Mouse (Mus musculus) heart, postnatal 4 days (tissue): ENCODE results near the gene 2300002M23Rik. TPM values are rescaled to one million over a fixed set of nuclear protein-coding genes. Genes with fewer than 3 reads are reported as not detected.

Experiments
- DNase-seq: peaks from one replicate; pipeline ENCODE4 v3.0.0; 2021
- total RNA-seq, 2 experiments: library from RNA; stranded (reverse); gene quantifications; 2 replicates each; pipeline ENCODE4 v1.2.3; 2021

2300002M23Rik gene
- total RNA-seq, 2 experiments from 2014 or later: not detected

GRCm38 (mm10) chr17:35556812-35557211 lies 10.4 kb upstream of the 2300002M23Rik start:
- DNase-seq: peak; percentile 70

- no peak for DNase-seq
Measured at GRCm38 (mm10) chr17:35557351-35557750, 9.9 kb upstream of the 2300002M23Rik start.

- DNase-seq: no peak
Measured at GRCm38 (mm10) chr17:35558216-35558615, 9.0 kb upstream of the 2300002M23Rik start.

DNA sequence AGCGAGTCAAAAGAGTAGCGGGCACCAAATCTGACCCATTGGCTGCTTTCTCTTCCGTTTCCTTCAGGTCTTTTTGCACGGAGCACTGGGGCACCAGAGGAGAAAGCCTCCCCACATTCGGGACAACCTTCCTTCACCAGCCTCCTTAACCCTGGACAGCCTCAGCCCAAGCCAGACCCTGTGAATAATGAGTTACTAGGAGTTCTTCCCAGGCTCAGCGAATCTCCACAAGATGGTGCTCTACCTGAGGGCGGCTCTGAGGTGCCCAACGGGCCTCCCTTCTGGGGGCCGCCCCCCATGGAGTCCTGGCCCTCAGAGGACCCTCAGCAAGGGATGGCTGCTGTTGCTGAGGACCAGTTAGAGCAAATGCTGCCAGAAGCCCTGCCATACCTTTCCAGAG lies 517 bp downstream of the 2300002M23Rik start:
- DNase-seq: no peak

GRCm38 (mm10) chr17:35569091-35569944 lies 2.1 kb downstream of the 2300002M23Rik start:
- no peak for DNase-seq

DNA sequence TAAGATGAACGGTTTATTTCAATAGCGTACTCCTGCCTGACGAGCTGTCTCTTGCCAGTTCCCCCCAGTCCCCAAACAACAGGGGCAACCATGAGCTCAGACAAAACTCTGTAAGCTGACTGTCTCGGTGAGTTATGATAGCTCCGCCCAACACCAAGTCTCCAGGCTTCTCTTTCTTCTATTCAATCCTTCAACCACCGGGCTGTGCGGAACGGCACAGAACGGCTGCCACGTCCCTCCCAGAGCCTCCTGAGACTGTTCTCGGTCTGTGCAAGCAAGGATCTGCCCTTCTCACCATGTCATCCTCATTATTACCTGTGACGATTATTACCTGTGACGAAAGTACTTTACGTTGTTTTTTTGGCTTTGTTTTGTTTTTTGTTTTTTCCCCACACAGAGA lies 3.6 kb downstream of the 2300002M23Rik start:
- DNase-seq: no peak

DNA sequence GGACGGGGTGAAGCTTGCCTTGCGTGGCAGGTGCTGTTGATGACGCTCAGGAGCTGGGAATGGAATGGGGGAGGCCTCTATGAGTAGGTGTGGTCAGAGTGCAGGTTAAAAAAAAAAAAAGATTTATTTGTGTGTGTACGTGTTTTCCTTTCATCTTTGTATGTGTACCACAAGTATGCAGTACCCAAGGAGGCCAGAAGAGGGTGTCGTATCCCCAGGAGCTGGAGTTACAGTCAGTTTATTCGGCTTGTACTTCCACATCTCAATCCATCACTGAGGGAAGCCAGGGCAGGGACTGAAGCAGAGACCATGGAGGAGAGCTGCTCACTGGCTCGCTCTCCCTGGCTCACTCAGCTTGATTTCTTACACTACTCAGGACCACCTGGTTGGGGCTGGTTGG lies 4.2 kb downstream of the 2300002M23Rik start:
- DNase-seq: no peak

DNA sequence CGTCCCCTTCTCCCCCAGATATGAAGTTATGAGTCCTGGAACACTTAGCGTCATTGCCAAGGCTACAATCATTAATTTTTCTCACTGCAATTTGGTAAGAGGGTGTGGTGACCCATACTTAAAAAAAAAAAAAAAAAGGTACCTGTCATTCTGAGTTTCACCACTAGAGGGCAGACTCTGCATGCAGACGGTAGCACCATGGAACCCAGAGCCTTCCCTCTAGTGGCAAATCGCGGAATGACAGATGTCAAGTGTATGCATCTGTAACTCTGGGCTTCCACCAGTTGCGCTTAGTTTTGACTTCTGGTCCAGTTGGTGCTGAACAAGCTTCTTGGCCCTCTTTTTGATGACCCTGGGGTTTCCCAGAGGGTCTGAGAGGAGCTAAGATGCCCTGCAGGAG lies 11.0 kb downstream of the 2300002M23Rik start:
- DNase-seq: peak; percentile 89

DNA sequence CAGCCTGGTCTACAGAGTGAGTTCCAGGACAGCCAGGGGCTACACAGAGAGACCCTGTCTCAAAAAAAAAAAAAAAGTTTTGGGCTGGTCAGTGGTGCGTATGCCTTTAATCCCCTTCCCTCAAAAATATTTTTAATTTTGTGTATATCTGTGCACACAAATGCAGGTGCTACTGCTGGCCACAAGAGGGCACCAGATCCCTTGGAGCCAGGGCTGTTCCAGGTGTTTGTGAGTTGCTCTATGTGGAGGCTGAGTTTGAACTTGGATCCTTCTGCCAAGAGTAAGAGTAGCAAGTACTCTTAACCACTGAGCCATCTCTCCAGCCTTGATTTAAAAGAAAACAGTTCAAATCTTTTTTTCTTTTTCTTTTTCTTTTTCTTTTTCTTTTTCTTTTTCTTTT lies 15.7 kb downstream of the 2300002M23Rik start:
- DNase-seq: no peak

DNA sequence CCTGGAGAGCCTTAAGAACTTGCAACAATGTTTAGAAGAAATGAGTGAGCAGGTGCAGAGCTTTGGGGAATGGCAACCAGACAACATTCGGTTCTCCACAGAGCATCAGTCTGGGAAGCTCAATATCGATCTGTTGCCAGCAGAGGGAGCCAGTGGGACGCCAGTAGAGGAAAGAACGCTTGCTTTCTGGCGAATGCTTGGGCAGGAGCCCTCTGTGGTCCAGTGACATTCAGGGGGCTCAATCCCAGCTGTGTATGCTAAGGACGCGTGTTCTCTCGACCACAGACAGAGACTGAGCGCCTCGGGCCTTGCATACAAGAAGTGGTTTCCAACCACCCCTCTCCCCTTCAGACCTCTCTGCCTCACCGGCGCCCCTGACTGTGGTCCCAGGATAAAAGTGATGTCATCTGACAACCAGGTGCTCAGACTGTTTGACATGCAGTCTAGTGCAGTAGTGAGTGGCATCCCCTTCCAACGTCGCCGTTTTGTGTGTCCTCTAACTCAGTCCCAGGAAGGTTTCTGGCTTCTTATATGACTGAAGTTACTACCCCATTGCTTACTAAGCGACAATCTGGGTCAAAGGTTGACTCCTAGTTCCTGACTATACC lies 17.2 kb downstream of the 2300002M23Rik start:
- DNase-seq: peak; percentile 89

DNA sequence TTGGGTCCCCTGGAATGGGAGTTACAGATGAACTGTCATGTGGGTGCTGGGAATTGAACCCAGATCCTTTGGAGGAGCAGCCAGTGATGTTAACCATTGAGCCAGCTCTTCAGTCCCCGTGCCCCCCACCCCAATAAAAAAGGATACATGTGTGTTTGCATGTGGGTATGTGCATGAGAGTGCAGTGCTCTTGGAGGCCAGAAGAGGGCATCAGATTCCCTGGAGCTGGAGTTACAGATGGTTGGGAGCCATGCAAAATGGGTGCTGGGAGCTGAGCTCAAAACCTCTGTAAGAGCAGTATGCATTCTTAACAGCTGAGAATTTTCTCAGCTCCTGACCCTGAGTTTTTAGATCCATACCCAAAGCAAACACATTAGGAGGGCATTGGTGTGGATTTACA lies 20.0 kb downstream of the 2300002M23Rik start:
- DNase-seq: no peak

DNA sequence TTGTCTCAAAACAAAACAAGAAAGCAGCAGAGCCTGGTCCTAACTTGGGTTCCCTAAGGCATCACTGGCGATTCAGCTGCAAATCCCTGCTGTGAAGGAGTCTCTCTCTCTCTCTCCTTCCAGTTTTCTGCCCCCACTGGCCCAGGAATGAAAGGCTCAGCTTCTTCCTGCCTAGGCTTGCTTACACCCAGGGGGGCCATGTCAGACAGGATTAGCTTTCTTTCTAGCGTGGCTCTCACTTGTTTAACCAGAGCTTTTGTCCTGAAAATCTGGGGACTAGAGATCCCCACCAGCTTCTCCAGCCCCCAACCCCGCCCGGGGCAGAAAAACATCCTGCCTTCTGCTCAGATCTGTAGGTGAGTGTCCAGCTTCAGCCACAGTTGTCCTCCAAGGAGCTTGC lies 21.1 kb downstream of the 2300002M23Rik start:
- DNase-seq: no peak

DNA sequence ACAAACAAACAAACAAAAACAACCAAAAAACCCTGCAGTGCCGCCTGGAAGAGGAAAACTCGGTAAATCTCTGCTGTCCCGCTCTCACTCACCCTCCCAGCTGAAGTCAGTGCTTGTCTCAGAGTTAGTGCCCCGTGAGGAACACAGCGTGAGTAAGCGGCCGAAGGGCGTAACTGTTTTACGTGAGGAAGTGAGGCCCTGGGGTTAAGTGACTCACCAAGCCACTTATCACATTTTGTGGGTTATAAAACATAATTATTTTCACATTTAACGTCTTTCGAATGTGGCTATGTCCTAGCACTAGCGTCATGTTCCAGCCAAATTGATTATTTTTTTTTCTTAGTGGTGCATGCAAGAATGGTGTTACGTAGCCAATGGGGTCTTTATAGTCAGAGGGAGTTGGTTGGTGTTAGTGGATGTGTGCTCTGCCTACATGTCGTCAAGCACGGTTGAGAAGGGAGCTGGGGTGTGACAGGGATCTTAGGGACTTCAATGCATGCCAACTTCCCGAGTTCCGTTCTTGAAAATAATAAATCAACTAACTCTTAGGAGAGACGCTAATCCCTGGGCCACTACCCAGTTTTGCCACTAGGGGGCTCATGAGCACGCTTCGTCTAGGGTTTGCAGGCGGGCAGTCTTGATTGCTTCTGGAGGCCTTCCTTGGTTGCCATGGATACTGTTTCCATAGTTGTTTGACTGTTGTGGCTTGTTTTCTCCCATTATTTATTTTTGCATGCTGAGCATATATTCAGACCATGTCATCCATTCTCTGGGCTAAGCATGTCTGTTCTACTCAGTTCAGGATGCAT lies 23.4 kb downstream of the 2300002M23Rik start:
- DNase-seq: peak; percentile 87

DNA sequence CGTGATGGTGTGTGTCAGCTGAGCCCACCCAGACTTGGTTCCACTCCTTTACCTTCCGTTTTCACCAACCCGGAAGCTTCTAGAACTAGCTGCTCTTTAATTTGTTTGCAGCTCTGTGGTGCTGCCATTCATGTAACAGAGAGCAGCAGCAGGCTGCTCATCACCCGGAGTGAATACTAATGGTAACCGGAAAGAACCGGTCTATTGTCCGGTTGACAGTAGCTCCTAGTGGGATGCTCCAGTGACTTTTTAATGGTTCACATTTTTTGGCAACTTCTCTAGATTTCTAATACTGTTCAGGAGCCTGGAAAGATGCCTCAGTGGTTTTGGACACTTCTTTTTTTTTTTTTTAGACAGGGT lies 23.9 kb downstream of the 2300002M23Rik start:
- no peak for DNase-seq

- no peak for DNase-seq
Measured at GRCm38 (mm10) chr17:35591731-35592130, 24.5 kb downstream of the 2300002M23Rik start.

GRCm38 (mm10) chr17:35592131-35592530 lies 24.9 kb downstream of the 2300002M23Rik start:
- no peak for DNase-seq

DNA sequence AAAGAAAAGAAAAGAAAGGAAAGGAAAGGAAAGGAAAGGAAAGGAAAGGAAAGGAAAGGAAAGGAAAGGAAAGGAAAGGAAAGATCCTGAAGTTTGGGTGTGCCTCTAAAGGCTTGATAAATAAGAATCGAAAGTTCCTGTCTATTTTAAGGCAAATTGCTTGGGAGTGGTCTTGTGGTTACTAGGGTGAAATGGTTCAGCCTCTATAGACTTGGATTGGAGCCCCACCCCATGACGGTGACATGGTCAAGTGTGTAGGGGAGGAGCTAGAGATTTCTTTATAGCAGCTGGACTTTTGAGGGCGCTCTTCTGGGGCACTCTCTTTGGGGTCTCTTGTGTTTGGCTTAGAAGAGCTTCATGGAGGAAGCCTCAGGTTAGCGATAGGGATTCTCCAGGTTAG lies 26.5 kb downstream of the 2300002M23Rik start:
- no peak for DNase-seq

- DNase-seq: no peak
Measured at GRCm38 (mm10) chr17:35594456-35594855, 27.2 kb downstream of the 2300002M23Rik start.

GRCm38 (mm10) chr17:35597399-35597798 lies 30.1 kb downstream of the 2300002M23Rik start:
- DNase-seq: no peak

DNA sequence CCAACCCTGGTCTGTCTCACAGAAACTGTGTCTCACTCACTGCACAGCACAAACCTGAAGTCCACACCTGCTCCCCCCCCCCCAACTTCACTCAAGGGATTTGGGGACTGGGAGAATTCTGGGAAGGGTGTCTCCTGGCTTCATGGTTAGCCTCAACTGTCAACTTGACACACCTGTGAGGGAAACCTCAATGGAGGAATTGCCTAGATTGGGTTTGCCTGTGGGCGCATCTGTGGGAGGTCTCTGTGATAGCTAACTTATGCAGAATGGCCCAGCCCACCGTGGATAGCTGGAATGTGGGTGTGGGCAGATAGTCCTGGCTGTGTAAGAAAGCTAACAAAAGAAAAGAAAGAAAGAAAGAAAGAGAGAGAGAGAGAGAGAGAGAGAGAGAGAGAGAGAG lies 34.0 kb downstream of the 2300002M23Rik start, which contains the start of gene Sfta2:
Sfta2 (plus strand) TSS at position 301 of the 400 bp plus-strand sequence.
- no peak for DNase-seq

- DNase-seq: no peak
Measured at GRCm38 (mm10) chr17:35601736-35602354, 34.6 kb downstream of the 2300002M23Rik start.

- no peak for DNase-seq
Measured at GRCm38 (mm10) chr17:35617127-35617526, 49.9 kb downstream of the 2300002M23Rik start.
